Mouse (Mus musculus): ENCODE results near the gene Eef1akmt2. TPM values are rescaled to one million over a fixed set of nuclear protein-coding genes. Genes with fewer than 3 reads are reported as not detected.

The Eef1akmt2 gene
- total RNA-seq (2015), result 27.3 and 38.6 TPM in 2 replicates
- 48.3 and 48.9 TPM in 2 replicates for total RNA-seq (2017)

GRCm38 (mm10) chr7:132852173-132852844 is at the start of gene Eef1akmt2:
Gene Eef1akmt2, minus strand, starts transcription at chr7:132852673.
- ATAC-seq (replicated peaks; ENCODE audit: poor library complexity), result peak; percentile 96

- peak; percentile 51 for ATAC-seq (replicated peaks; ENCODE audit: poor library complexity)
Observed at GRCm38 (mm10) chr7:132900826-132901531, 48.5 kb upstream of the Eef1akmt2 start.

- peak; percentile 75 for ATAC-seq (replicated peaks; ENCODE audit: poor library complexity)
Observed at GRCm38 (mm10) chr7:132898234-132898633, 45.8 kb upstream of the Eef1akmt2 start.

- ATAC-seq (replicated peaks; ENCODE audit: poor library complexity), result peak; percentile 62
Observed at GRCm38 (mm10) chr7:132897258-132897657, 44.8 kb upstream of the Eef1akmt2 start.

- ATAC-seq (replicated peaks; ENCODE audit: poor library complexity), result no peak
Observed at GRCm38 (mm10) chr7:132896206-132896815, 43.8 kb upstream of the Eef1akmt2 start.

- ATAC-seq (replicated peaks; ENCODE audit: poor library complexity), result no peak
Observed at GRCm38 (mm10) chr7:132894841-132895555, 42.5 kb upstream of the Eef1akmt2 start.

GRCm38 (mm10) chr7:132893336-132893735 is 40.9 kb upstream of the Eef1akmt2 start:
- ATAC-seq (replicated peaks; ENCODE audit: poor library complexity), result no peak

GRCm38 (mm10) chr7:132892806-132893205 is 40.3 kb upstream of the Eef1akmt2 start:
- no peak for ATAC-seq (replicated peaks; ENCODE audit: poor library complexity)

GRCm38 (mm10) chr7:132892311-132892661 is 39.8 kb upstream of the Eef1akmt2 start:
- ATAC-seq (replicated peaks; ENCODE audit: poor library complexity), result no peak

- no peak for ATAC-seq (replicated peaks; ENCODE audit: poor library complexity)
Observed at GRCm38 (mm10) chr7:132891561-132892310, 39.3 kb upstream of the Eef1akmt2 start.

GRCm38 (mm10) chr7:132890201-132890600 is 37.7 kb upstream of the Eef1akmt2 start:
- no peak for ATAC-seq (replicated peaks; ENCODE audit: poor library complexity)

GRCm38 (mm10) chr7:132889691-132890090 is 37.2 kb upstream of the Eef1akmt2 start:
- ATAC-seq (replicated peaks; ENCODE audit: poor library complexity), result no peak

- ATAC-seq (replicated peaks; ENCODE audit: poor library complexity), result peak; percentile 75
Observed at GRCm38 (mm10) chr7:132888518-132889249, 36.2 kb upstream of the Eef1akmt2 start.

- ATAC-seq (replicated peaks; ENCODE audit: poor library complexity), result no peak
Observed at GRCm38 (mm10) chr7:132888052-132888451, 35.6 kb upstream of the Eef1akmt2 start.

GRCm38 (mm10) chr7:132887019-132887804 is 34.7 kb upstream of the Eef1akmt2 start:
- ATAC-seq (replicated peaks; ENCODE audit: poor library complexity), result no peak

- ATAC-seq (replicated peaks; ENCODE audit: poor library complexity), result no peak
Observed at GRCm38 (mm10) chr7:132884031-132884430, 31.6 kb upstream of the Eef1akmt2 start.

GRCm38 (mm10) chr7:132882343-132882742 is 29.9 kb upstream of the Eef1akmt2 start:
- peak; percentile 81 for ATAC-seq (replicated peaks; ENCODE audit: poor library complexity)

- no peak for ATAC-seq (replicated peaks; ENCODE audit: poor library complexity)
Observed at GRCm38 (mm10) chr7:132880276-132880675, 27.8 kb upstream of the Eef1akmt2 start.

All from megakaryocyte progenitor cell, adult 5-6 weeks (primary cell).